Mouse (Mus musculus): ENCODE results near the gene Foxr1.
"Not testable (repeated sequence)": the region's sequence is repeated elsewhere in the genome, so short reads cannot be mapped to it uniquely, and the experiment has no call there.

Gene Foxr1

GRCm38 (mm10) chr9:44477339-44478228 is 36.6 kb upstream of the Foxr1 start:
- no peak for DNase-seq (ENCODE audit: low read depth)

GRCm38 (mm10) chr9:44475936-44476335 is 35.0 kb upstream of the Foxr1 start:
- DNase-seq (ENCODE audit: low read depth): no peak

- no peak for DNase-seq (ENCODE audit: low read depth)
Measured at GRCm38 (mm10) chr9:44474327-44474726, 33.4 kb upstream of the Foxr1 start.

GRCm38 (mm10) chr9:44473184-44473583 is 32.2 kb upstream of the Foxr1 start:
- DNase-seq (ENCODE audit: low read depth): no peak

- no peak for DNase-seq (ENCODE audit: low read depth)
Measured at GRCm38 (mm10) chr9:44468800-44469199, 27.9 kb upstream of the Foxr1 start.

GRCm38 (mm10) chr9:44468224-44468623 is 27.3 kb upstream of the Foxr1 start:
- DNase-seq (ENCODE audit: low read depth): no peak

- DNase-seq (ENCODE audit: low read depth): no peak
Measured at GRCm38 (mm10) chr9:44461950-44462349, 21.0 kb upstream of the Foxr1 start.

GRCm38 (mm10) chr9:44457035-44457742 is 16.3 kb upstream of the Foxr1 start:
- DNase-seq (ENCODE audit: low read depth): no peak

- no peak for DNase-seq (ENCODE audit: low read depth)
Measured at GRCm38 (mm10) chr9:44454891-44455220, 13.9 kb upstream of the Foxr1 start, which contains the start of gene Upk2. Gene Upk2, minus strand, starts transcription at chr9:44454976.

GRCm38 (mm10) chr9:44454132-44454890 is 13.4 kb upstream of the Foxr1 start:
- DNase-seq (ENCODE audit: low read depth): peak; percentile 31

GRCm38 (mm10) chr9:44450387-44450786 is 9.5 kb upstream of the Foxr1 start:
- DNase-seq (ENCODE audit: low read depth): no peak

GRCm38 (mm10) chr9:44444402-44445025 is 3.6 kb upstream of the Foxr1 start:
- not testable (repeated sequence) for DNase-seq (ENCODE audit: low read depth)

- DNase-seq (ENCODE audit: low read depth): no peak
Measured at GRCm38 (mm10) chr9:44435747-44436146, 5.2 kb downstream of the Foxr1 start.

GRCm38 (mm10) chr9:44432577-44433185 is 8.3 kb downstream of the Foxr1 start:
- no peak for DNase-seq (ENCODE audit: low read depth)

- no peak for DNase-seq (ENCODE audit: low read depth)
Measured at GRCm38 (mm10) chr9:44423576-44423975, 17.4 kb downstream of the Foxr1 start.

- no peak for DNase-seq (ENCODE audit: low read depth)
Measured at GRCm38 (mm10) chr9:44420280-44420898, 20.5 kb downstream of the Foxr1 start.

GRCm38 (mm10) chr9:44419730-44420129 is 21.2 kb downstream of the Foxr1 start:
- not testable (repeated sequence) for DNase-seq (ENCODE audit: low read depth)

GRCm38 (mm10) chr9:44418519-44419385 is 22.2 kb downstream of the Foxr1 start, which contains the start of gene Ccdc84:
Gene Ccdc84, minus strand, starts transcription at chr9:44418569.
- no peak for DNase-seq (ENCODE audit: low read depth)

GRCm38 (mm10) chr9:44417892-44418363 is 23.0 kb downstream of the Foxr1 start:
- DNase-seq (ENCODE audit: low read depth): peak; percentile 75

Measured in fibroblast of lung, adult 2 months (primary cell).